Mouse (Mus musculus) limb, embryonic 13.5 days (tissue): ENCODE data around the gene Rdh11. TPM values are rescaled to one million over a fixed set of nuclear protein-coding genes. Genes with fewer than 3 reads are reported as not detected.

Experiments
- ATAC-seq: fragments of 200-750 bp; cut with Nextera tagmentation; 2 replicates; pipeline ENCODE4 v1.8.0; 2017; ENCODE audit warnings: low read depth, moderate number of reproducible peaks, moderate TSS enrichment; ENCODE audit not compliant: low FRiP score
- H3K27ac ChIP-seq: fragments of 300-500 bp; sonication (generic); 2 replicates; pipeline ENCODE4 v1.5.1; 2015; ENCODE audit warnings: inconsistent platforms, mild to moderate bottlenecking, moderate library complexity
- H3K27me3 ChIP-seq: fragments of 300-500 bp; sonication (generic); 2 replicates; pipeline ENCODE4 v1.6.1; 2015; ENCODE audit warnings: mild to moderate bottlenecking, inconsistent platforms
- H3K36me3 ChIP-seq: fragments of 300-500 bp; sonication (generic); 2 replicates; pipeline ENCODE4 v1.6.1; 2015; ENCODE audit warnings: inconsistent platforms, mild to moderate bottlenecking, moderate library complexity
- H3K4me1 ChIP-seq: fragments of 300-500 bp; sonication (generic); 2 replicates; pipeline ENCODE4 v1.6.1; 2015; ENCODE audit warnings: inconsistent platforms
- H3K4me2 ChIP-seq: fragments of 300-500 bp; sonication (generic); replicated peaks from 2 replicates; pipeline ENCODE4 v1.6.1; 2015; ENCODE audit warnings: inconsistent platforms, mild to moderate bottlenecking, moderate library complexity
- H3K4me3 ChIP-seq: fragments of 300-500 bp; sonication (generic); 2 replicates; pipeline ENCODE4 v1.5.1; 2015; ENCODE audit warnings: moderate library complexity, mild to moderate bottlenecking, inconsistent platforms
- H3K9ac ChIP-seq: fragments of 300-500 bp; sonication (generic); 2 replicates; pipeline ENCODE4 v1.6.1; 2015; ENCODE audit warnings: mild to moderate bottlenecking, inconsistent platforms
- H3K9me3 ChIP-seq: fragments of 300-500 bp; sonication (generic); 2 replicates; pipeline ENCODE4 v1.6.1; 2016; ENCODE audit warnings: inconsistent platforms
- whole genome bisulfite sequencing: fragments of 180-500 bp; shearing (Covaris S2); methylation state at CpG from one replicate; pipeline ENCODE4 v1.1.7; 2015; 5-methylcytosine and 5-hydroxymethylcytosine counted together
- polyA plus RNA-seq: library from polyadenylated mRNA; unstranded; fragments of >200 nt; fragmentation: Nextera tagmentation; extraction: Ambion mirVana; gene quantifications from 2 replicates; pipeline ENCODE4 v1.2.1, GENCODE M21; 2015

Gene Rdh11
- polyA plus RNA-seq, 1 experiment from 2014 or later: 27.0 TPM

GRCm38 (mm10) chr12:79173721-79174120, 18.4 kb downstream of the Rdh11 start:
- 83% methylated on average over 5 of the region's 5 CpGs for WGBS
- H3K4me1 ChIP-seq: peaks cover 10% of the 10 kb centered on the region
- H3K4me2 ChIP-seq: no peak overlapping the region
- H3K27ac ChIP-seq: no peak overlapping the region
- H3K9ac ChIP-seq: no peak overlapping the region
- no peaks in the 10 kb centered on the region for H3K27me3 ChIP-seq
- no peak overlapping the region for H3K4me3 ChIP-seq
- H3K36me3 ChIP-seq: peaks cover 36% of the 10 kb centered on the region
- no peaks in the 10 kb centered on the region for H3K9me3 ChIP-seq
- ATAC-seq: no peak

- ATAC-seq: peak; percentile 98
- Histone ChIP-seq H3K36me3 (peaks cover 28% of the 10 kb centered on the region), H3K9me3 (no peaks in the 10 kb centered on the region), H3K4me1 (peaks cover 10% of the 10 kb centered on the region), H3K9ac (peak within 1 kb of the TSS; percentile 87), H3K4me2 (peak within 1 kb of the TSS; percentile 74), H3K4me3 (peak within 1 kb of the TSS; percentile 95), H3K27me3 (no peaks in the 10 kb centered on the region), H3K27ac (peak within 1 kb of the TSS; percentile 88)
- under 1% methylated on average over 71 of the region's 73 CpGs for WGBS
These were observed 19.8 kb downstream of the Rdh11 start, which contains the start of gene Vti1b for GRCm38 (mm10) chr12:79172019-79172941. TSS of gene Vti1b (minus strand) at chr12:79172667.

GRCm38 (mm10) chr12:79171269-79171995, 20.7 kb downstream of the Rdh11 start:
- 0 out of 2 replicates have a peak overlapping the region, but pooled peaks have one; percentile 88 for H3K27ac ChIP-seq

DNA sequence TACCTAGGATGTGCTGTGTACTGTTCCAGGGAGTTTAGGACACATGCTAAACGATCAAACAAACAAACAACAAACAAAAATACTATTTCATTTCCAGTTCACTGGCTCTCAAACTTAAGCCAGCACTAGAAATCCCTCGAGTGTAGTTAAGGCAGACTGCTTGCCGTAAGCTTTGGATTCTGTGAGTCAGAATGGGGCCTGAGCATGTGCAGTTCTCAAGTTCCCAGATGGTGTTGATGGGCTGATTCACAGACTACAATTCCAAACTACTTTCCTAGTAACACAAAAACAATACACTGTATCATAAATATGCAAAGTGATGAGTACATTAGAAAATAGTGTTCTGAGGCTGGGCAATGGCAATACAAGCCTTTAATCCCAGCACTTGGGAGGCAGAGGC, 21.7 kb downstream of the Rdh11 start:
- peaks cover 15% of the 10 kb centered on the region for H3K36me3 ChIP-seq
- H3K27me3 ChIP-seq: no peaks in the 10 kb centered on the region
- H3K4me1 ChIP-seq: peaks cover 10% of the 10 kb centered on the region
- H3K4me3 ChIP-seq: no peak overlapping the region
- H3K27ac ChIP-seq: no peak overlapping the region
- H3K9ac ChIP-seq: no peak overlapping the region
- WGBS: 75% methylated on average over 3 of the region's 3 CpGs
- no peaks in the 10 kb centered on the region for H3K9me3 ChIP-seq
- no peak for ATAC-seq
- H3K4me2 ChIP-seq: no peak overlapping the region

More at GRCm38 (mm10) chr12:79171269-79171995, 20.7 kb downstream of the Rdh11 start:
- Histone ChIP-seq H3K36me3 (peaks cover 19% of the 10 kb centered on the region), H3K9me3 (no peaks in the 10 kb centered on the region), H3K27me3 (no peaks in the 10 kb centered on the region), H3K9ac (peak overlapping the region; percentile 87), H3K4me3 (peak overlapping the region; percentile 95), H3K4me2 (peak overlapping the region; percentile 74), H3K4me1 (peaks cover 10% of the 10 kb centered on the region)
- no peak for ATAC-seq
- WGBS: 33% methylated on average over 12 of the region's 12 CpGs

DNA sequence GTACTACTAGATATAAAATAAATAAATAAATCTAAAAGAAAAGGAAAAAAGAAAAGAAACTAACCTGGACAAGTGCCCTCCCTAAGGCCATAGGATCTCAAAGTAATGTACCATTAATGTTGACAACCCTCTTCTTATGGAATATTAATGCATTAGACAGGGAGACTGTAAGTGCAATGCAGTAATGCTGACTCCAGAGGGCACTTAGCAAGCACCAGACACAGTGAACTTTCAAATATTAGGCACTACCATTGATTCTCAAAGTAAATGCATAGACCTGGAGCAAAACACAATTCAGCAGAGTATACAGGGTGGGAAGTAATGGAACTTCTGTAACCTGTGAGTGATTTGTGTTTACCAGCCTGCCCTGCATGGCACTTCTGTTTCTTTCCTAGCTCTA, 22.9 kb downstream of the Rdh11 start:
- no peak for ATAC-seq
- H3K4me1 ChIP-seq: peaks cover 10% of the 10 kb centered on the region
- H3K27me3 ChIP-seq: no peaks in the 10 kb centered on the region
- H3K4me3 ChIP-seq: no peak overlapping the region
- no peaks in the 10 kb centered on the region for H3K9me3 ChIP-seq
- peaks cover 18% of the 10 kb centered on the region for H3K36me3 ChIP-seq
- H3K4me2 ChIP-seq: no peak overlapping the region
- H3K27ac ChIP-seq: no peak overlapping the region
- H3K9ac ChIP-seq: no peak overlapping the region

GRCm38 (mm10) chr12:79162876-79163275, 29.2 kb downstream of the Rdh11 start:
- Histone ChIP-seq H3K9ac (no peak overlapping the region), H3K4me3 (no peak overlapping the region), H3K4me2 (no peak overlapping the region), H3K4me1 (no peaks in the 10 kb centered on the region), H3K36me3 (peaks cover 74% of the 10 kb centered on the region), H3K9me3 (no peaks in the 10 kb centered on the region), H3K27ac (no peak overlapping the region), H3K27me3 (no peaks in the 10 kb centered on the region)
- no peak for ATAC-seq
- WGBS: 84% methylated on average over 3 of the region's 3 CpGs

DNA sequence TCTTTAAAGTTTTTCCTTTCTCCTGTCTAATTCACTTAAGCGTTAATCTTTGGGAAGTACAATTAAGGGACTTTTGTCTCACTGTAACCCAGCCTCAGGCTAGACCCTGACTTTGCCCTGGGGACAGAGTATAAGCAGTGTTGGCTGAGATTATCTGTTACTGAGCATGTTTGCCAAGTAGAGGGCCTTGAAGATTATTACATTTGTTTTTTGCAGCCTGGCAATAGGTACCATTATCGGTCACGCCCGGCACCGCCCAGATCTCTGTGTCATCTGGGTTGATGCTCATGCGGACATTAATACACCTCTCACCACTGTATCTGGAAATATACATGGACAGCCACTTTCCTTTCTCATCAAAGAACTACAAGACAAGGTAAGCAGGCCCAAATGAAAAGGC, 42.4 kb downstream of the Rdh11 start:
- 92% methylated on average over 6 of the region's 6 CpGs for WGBS
- Histone ChIP-seq H3K9me3 (no peaks in the 10 kb centered on the region), H3K4me3 (no peak overlapping the region), H3K27me3 (no peaks in the 10 kb centered on the region), H3K4me1 (no peaks in the 10 kb centered on the region), H3K27ac (no peak overlapping the region), H3K36me3 (peaks cover 11% of the 10 kb centered on the region), H3K4me2 (no peak overlapping the region), H3K9ac (no peak overlapping the region)
- no peak for ATAC-seq

- Histone ChIP-seq H3K36me3 (no peaks in the 10 kb centered on the region), H3K9ac (no peak overlapping the region), H3K27ac (no peak overlapping the region), H3K9me3 (no peaks in the 10 kb centered on the region), H3K4me3 (no peak overlapping the region), H3K4me2 (no peak overlapping the region), H3K4me1 (no peaks in the 10 kb centered on the region), H3K27me3 (no peaks in the 10 kb centered on the region)
- ATAC-seq: no peak
These were observed 50.7 kb downstream of the Rdh11 start for GRCm38 (mm10) chr12:79141384-79141783.

DNA sequence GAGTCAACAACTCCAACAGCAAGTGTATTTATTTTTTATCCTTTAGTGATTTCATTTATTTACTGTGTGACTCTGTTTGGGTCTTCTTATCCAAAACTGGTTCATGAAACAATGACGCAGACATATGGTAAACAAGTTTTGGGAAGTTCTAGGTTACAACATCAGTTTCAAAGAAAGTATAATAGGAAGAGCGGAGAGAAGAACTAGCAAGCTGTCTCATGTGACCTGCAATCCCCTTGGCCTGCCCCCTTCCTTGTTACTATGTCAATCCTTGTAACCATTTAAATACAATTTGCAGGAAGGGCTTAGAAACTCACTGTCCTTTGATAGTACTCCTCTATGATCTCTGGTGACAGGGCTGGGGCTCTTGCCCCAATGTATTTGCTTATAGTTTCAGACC, 51.3 kb downstream of the Rdh11 start:
- ATAC-seq: no peak
- H3K9ac ChIP-seq: no peak overlapping the region

GRCm38 (mm10) chr12:79139417-79139816, 52.7 kb downstream of the Rdh11 start:
- Histone ChIP-seq H3K27ac (no peak overlapping the region), H3K4me3 (no peak overlapping the region), H3K9me3 (no peaks in the 10 kb centered on the region), H3K4me2 (no peak overlapping the region), H3K27me3 (0 out of 2 replicates have a peak, but pooled peaks cover 3% of the 10 kb centered on the region), H3K9ac (no peak overlapping the region), H3K4me1 (peaks cover 5% of the 10 kb centered on the region; the same call in 1 of the 2 replicates), H3K36me3 (no peaks in the 10 kb centered on the region)
- 36% methylated on average over 1 of the region's 1 CpGs for WGBS
- ATAC-seq: no peak

More for the DNA sequence above, 51.3 kb downstream of the Rdh11 start:
- Histone ChIP-seq H3K27me3 (no peaks in the 10 kb centered on the region), H3K36me3 (no peaks in the 10 kb centered on the region), H3K27ac (no peak overlapping the region), H3K4me1 (no peaks in the 10 kb centered on the region), H3K9me3 (no peaks in the 10 kb centered on the region), H3K4me3 (no peak overlapping the region), H3K4me2 (no peak overlapping the region)
- WGBS: 87% methylated on average over 2 of the region's 2 CpGs

- Histone ChIP-seq H3K27me3 (peaks cover 3% of the 10 kb centered on the region; the same call in 1 of the 2 replicates), H3K4me2 (no peak overlapping the region), H3K4me1 (peaks cover 5% of the 10 kb centered on the region; the same call in 1 of the 2 replicates), H3K9me3 (no peaks in the 10 kb centered on the region), H3K9ac (no peak overlapping the region), H3K27ac (no peak overlapping the region), H3K4me3 (no peak overlapping the region), H3K36me3 (no peaks in the 10 kb centered on the region)
- no peak for ATAC-seq
These were observed 53.1 kb downstream of the Rdh11 start for GRCm38 (mm10) chr12:79138999-79139398.

GRCm38 (mm10) chr12:79136949-79137348, 55.1 kb downstream of the Rdh11 start:
- 80% methylated on average over 7 of the region's 7 CpGs for WGBS
- peaks cover 21% of the 10 kb centered on the region for H3K27me3 ChIP-seq
- H3K4me2 ChIP-seq: no peak overlapping the region
- H3K4me3 ChIP-seq: no peak overlapping the region
- H3K9ac ChIP-seq: no peak overlapping the region
- no peaks in the 10 kb centered on the region for H3K9me3 ChIP-seq
- no peaks in the 10 kb centered on the region for H3K36me3 ChIP-seq
- ATAC-seq: no peak
- H3K27ac ChIP-seq: no peak overlapping the region
- peaks cover 5% of the 10 kb centered on the region; the same call in 1 of the 2 replicates for H3K4me1 ChIP-seq
